Mouse (Mus musculus) neural tube, embryonic 11.5 days (tissue): ENCODE results near the gene Tlr9. TPM values are rescaled to one million over a fixed set of nuclear protein-coding genes. Genes with fewer than 3 reads are reported as not detected.

ENCODE experiments used
- ATAC-seq: fragments of 200-750 bp; cut with Nextera tagmentation; 2 replicates; pipeline ENCODE4 v1.8.0; 2017; ENCODE audit warnings: moderate number of reproducible peaks, mild to moderate bottlenecking, moderate TSS enrichment, moderate library complexity; ENCODE audit not compliant: insufficient read depth, low FRiP score, low TSS enrichment
- DNase-seq: peaks from one replicate; pipeline ENCODE4 v3.0.0-alpha.2; 2015; ENCODE audit warnings: low spot score
- H3K27ac ChIP-seq: fragments of 300-500 bp; sonication (generic); 2 replicates; pipeline ENCODE4 v1.5.1; 2014; ENCODE audit warnings: low read depth, mild to moderate bottlenecking, low read length
- H3K27me3 ChIP-seq: fragments of 300-500 bp; sonication (generic); 2 replicates; pipeline ENCODE4 v1.6.1; 2014; ENCODE audit warnings: mild to moderate bottlenecking, low read length, mixed read lengths; ENCODE audit not compliant: control insufficient read depth, insufficient read depth
- H3K36me3 ChIP-seq: fragments of 300-500 bp; sonication (generic); 2 replicates; pipeline ENCODE4 v1.6.1; 2014; ENCODE audit warnings: mild to moderate bottlenecking, low read length, moderate library complexity, mixed read lengths; ENCODE audit not compliant: control insufficient read depth, insufficient read depth
- H3K4me1 ChIP-seq: fragments of 300-500 bp; sonication (generic); 2 replicates; pipeline ENCODE4 v1.6.1; 2014; ENCODE audit warnings: low read length, mixed read lengths; ENCODE audit not compliant: control insufficient read depth, insufficient read depth
- H3K4me2 ChIP-seq: fragments of 300-500 bp; sonication (generic); 2 replicates; pipeline ENCODE4 v1.6.1; 2014; ENCODE audit warnings: low read depth, mild to moderate bottlenecking, moderate library complexity
- H3K4me3 ChIP-seq: fragments of 300-500 bp; sonication (generic); 2 replicates; pipeline ENCODE4 v1.5.1; 2014; ENCODE audit warnings: low read depth, low read length
- H3K9ac ChIP-seq: fragments of 300-500 bp; sonication (generic); 2 replicates; pipeline ENCODE4 v1.6.1; 2014; ENCODE audit warnings: mild to moderate bottlenecking, low read length
- H3K9me3 ChIP-seq: fragments of 300-500 bp; sonication (generic); 2 replicates; pipeline ENCODE4 v1.6.1; 2016; ENCODE audit warnings: low read length; ENCODE audit not compliant: control insufficient read depth
- WGBS: fragments of 180-500 bp; shearing (Covaris S2); extraction: QIAGEN DNeasy Blood & Tissue Kit; methylation state at CpG from one replicate; pipeline ENCODE4 v1.1.7; 2014; 5-methylcytosine and 5-hydroxymethylcytosine counted together
- polyA plus RNA-seq: library from polyadenylated mRNA; unstranded; fragments of >200 nt; fragmentation: Nextera tagmentation; extraction: Ambion mirVana; gene quantifications from 2 replicates; pipeline ENCODE4 v1.2.1, GENCODE M21; 2014

Tlr9 gene
- polyA plus RNA-seq, 1 experiment from 2014 or later, result not detected

DNA sequence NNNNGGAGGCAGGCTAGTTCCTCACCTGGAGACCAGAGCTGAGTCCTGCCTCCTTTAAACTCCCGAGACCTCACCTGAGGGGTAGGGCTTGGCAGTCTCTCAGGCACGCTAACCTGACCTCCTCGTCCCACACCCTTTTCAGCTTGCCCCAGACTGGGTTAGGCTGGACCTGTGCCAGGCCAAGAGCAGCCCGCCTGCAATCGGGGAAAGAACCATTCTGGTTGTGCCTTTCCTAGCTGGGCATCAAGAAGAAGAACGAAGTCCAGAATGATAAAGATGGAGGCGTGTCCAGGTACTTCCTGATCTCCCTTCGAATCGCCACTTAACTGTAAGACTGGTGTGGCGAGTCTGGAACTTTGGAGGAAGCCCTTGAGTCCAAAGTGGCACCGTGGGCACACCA lies 27.2 kb downstream of the Tlr9 start:
- H3K9ac ChIP-seq, result no peak overlapping the region
- no peak for ATAC-seq
- H3K27ac ChIP-seq, result no peak overlapping the region
- 94% methylated on average over 11 of the region's 11 CpGs for WGBS
- H3K4me2 ChIP-seq, result no peak overlapping the region
- DNase-seq, result no peak
- peaks cover 7% of the 10 kb centered on the region; the same call in 1 of the 2 replicates for H3K4me1 ChIP-seq
- H3K9me3 ChIP-seq, result no peaks in the 10 kb centered on the region
- H3K4me3 ChIP-seq, result no peak overlapping the region
- no peaks in the 10 kb centered on the region for H3K27me3 ChIP-seq
- no peaks in the 10 kb centered on the region for H3K36me3 ChIP-seq

DNA sequence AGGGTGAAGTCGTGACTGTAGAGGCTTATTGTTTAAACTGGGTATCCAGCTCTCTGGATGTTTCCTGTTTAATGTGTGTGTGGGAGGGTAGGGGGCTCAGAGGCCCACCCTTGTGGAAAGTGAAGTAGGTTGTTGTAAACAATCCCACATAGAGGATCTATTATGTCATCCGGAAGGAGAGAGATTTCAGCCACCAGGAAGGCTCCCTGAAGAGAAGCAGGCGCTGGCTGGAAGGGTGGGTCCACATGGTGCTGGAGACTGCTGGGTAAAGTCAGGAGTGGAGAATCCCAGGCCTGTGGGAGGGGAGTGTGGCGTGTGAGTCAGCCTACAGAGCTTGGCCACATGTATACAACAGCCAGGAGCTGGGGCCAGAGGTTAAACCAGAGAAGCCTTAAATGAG lies 27.8 kb downstream of the Tlr9 start:
- Histone ChIP-seq H3K4me1 (peaks cover 7% of the 10 kb centered on the region; the same call in 1 of the 2 replicates), H3K36me3 (no peaks in the 10 kb centered on the region), H3K4me3 (no peak overlapping the region), H3K9ac (no peak overlapping the region), H3K27ac (no peak overlapping the region), H3K9me3 (no peaks in the 10 kb centered on the region), H3K4me2 (no peak overlapping the region), H3K27me3 (no peaks in the 10 kb centered on the region)
- DNase-seq (no peak), ATAC-seq (no peak)
- WGBS, result 67% methylated on average over 4 of the region's 4 CpGs

DNA sequence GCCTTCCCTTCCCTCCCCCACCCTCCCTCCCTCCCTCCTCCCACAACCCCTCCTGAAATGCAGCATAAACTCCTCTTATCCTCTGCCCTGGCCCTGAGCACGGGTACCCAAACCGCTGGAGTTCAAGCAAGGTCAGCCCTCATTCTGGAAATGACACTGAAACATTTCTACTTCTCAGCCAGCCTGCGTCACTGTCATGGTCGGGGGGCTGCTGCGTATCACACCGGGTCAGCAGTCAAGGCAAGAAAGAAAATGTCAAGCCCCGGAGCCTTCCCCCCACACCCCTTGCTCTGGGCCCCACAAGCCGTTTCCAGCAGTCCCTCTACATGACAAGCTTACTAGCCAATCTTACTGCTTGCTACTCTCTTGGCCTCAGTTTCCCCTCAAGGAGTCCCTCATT lies 28.7 kb downstream of the Tlr9 start:
- Histone ChIP-seq H3K4me3 (no peak overlapping the region), H3K36me3 (no peaks in the 10 kb centered on the region), H3K27me3 (no peaks in the 10 kb centered on the region), H3K9ac (no peak overlapping the region), H3K27ac (no peak overlapping the region), H3K9me3 (no peaks in the 10 kb centered on the region), H3K4me2 (no peak overlapping the region), H3K4me1 (peaks cover 7% of the 10 kb centered on the region; the same call in 1 of the 2 replicates)
- whole genome bisulfite sequencing, result 76% methylated on average over 8 of the region's 8 CpGs
- DNase-seq (peak; percentile 3), ATAC-seq (no peak)

DNA sequence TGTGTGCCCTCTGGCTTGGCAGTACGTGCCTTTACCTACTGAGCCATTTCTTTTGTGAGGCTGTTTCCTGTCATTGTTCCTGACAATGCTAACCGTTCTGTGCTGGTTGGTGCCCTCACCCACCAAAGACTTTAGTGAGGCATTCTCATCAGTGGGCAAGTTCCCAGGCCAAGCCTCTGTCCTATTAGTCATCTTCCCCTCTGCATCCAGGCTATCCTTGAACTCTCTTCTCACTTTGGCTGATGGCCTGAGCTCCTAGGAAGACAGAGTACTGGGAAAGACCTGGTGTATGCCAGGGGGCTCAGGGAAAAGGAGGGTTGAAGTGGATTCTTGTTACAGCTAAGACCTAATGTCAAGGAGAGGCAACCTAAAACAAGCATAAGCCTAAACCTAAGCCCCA lies 31.6 kb downstream of the Tlr9 start:
- Histone ChIP-seq H3K27me3 (no peaks in the 10 kb centered on the region), H3K4me2 (no peak overlapping the region), H3K4me1 (no peaks in the 10 kb centered on the region), H3K27ac (no peak overlapping the region), H3K36me3 (no peaks in the 10 kb centered on the region), H3K4me3 (no peak overlapping the region), H3K9me3 (no peaks in the 10 kb centered on the region), H3K9ac (no peak overlapping the region)
- ATAC-seq (no peak), DNase-seq (no peak)
- WGBS, result 75% methylated on average over 2 of the region's 2 CpGs

DNA sequence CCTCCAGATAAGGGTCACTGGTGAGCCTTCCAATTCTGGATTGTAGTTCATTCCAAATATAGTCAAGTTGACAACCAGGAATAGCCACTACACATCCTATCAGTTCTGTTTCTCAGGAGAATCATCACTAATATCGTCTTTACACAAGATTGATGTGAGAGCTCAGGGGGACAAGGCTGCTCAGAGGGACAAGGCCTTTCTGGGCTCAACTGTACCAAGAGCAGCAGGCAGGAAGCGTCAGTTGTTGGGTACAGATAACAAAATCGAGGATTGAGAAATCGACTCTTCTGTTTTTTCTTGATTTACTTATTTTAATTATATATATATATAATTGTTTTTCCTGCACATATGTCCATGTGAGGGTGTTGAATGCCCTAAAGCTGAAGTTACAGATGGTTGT lies 36.0 kb downstream of the Tlr9 start:
- Histone ChIP-seq H3K27me3 (no peaks in the 10 kb centered on the region), H3K27ac (no peak overlapping the region), H3K4me2 (no peak overlapping the region), H3K36me3 (no peaks in the 10 kb centered on the region), H3K9ac (no peak overlapping the region), H3K4me3 (no peak overlapping the region), H3K9me3 (no peaks in the 10 kb centered on the region), H3K4me1 (no peaks in the 10 kb centered on the region)
- ATAC-seq (no peak), DNase-seq (no peak)
- WGBS, result 91% methylated on average over 4 of the region's 4 CpGs

DNA sequence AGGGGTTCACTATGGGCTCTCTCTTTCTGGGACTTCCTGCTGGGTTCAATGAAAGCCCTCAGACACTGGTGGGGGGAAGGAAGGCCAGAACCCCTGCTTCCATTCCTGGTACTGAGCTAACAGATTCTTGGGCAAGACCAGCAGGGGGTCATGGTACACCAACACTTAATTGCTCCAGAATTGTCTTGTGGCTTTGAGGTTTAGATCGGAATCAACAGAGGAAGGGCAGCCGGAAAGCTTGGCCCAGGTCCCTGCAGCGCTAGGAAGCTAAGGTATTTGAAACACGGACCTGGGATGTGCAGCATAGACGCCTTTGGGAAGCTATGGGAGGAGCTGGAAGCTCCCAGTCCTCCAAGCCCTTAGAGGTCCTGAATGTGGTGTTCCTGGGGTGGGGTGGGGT lies 36.6 kb downstream of the Tlr9 start:
- WGBS, result 66% methylated on average over 5 of the region's 5 CpGs
- no peak overlapping the region for H3K4me3 ChIP-seq
- no peaks in the 10 kb centered on the region for H3K4me1 ChIP-seq
- H3K9me3 ChIP-seq, result no peaks in the 10 kb centered on the region
- no peaks in the 10 kb centered on the region for H3K27me3 ChIP-seq
- DNase-seq, result no peak
- no peak overlapping the region for H3K4me2 ChIP-seq
- H3K36me3 ChIP-seq, result no peaks in the 10 kb centered on the region
- no peak overlapping the region for H3K27ac ChIP-seq
- H3K9ac ChIP-seq, result no peak overlapping the region
- no peak for ATAC-seq

DNA sequence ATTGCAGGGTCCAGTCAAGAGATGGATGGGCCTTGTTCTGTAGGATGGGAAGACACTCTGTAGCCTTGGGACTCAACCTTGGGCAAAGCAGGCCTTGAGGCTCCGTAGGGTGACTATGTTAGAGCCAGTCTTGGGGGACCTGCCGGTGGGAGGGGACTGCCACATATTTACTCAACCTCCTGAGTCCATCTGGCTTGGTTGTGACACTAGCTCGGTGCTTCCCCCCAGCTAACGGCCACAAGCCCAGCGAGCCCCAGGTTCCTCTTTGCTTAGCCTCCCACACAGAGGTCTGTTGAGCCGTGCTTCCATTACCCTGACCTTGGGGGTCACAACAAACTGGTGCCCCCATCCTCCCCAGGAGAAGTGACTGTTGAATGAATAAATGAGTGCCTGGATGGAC lies 38.7 kb downstream of the Tlr9 start:
- no peak overlapping the region for H3K27ac ChIP-seq
- no peak overlapping the region for H3K9ac ChIP-seq
- H3K4me1 ChIP-seq, result no peaks in the 10 kb centered on the region
- no peak overlapping the region for H3K4me2 ChIP-seq
- H3K27me3 ChIP-seq, result no peaks in the 10 kb centered on the region
- no peak overlapping the region for H3K4me3 ChIP-seq
- H3K9me3 ChIP-seq, result no peaks in the 10 kb centered on the region
- WGBS, result 84% methylated on average over 6 of the region's 6 CpGs
- no peaks in the 10 kb centered on the region for H3K36me3 ChIP-seq
- no peak for DNase-seq
- ATAC-seq, result no peak

DNA sequence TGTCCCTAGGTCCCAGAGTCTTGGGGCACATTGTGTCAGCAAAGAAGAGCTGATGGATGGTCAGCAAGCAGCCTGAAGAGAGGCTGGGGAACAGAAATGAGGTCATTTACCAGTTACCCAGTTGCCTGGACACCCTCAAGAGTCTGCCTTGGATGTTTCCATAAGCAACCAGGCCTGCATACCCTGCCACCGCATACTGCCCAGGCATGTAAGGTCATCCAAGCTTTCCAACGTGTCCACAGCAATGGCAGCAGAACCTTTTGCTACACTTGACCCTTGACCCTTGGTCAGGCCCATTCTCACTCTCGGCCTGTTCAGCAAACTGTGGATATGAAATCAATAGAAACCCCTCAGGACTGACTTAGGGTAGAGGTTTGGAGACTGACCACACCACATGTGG lies 39.1 kb downstream of the Tlr9 start:
- no peak for DNase-seq
- no peaks in the 10 kb centered on the region for H3K27me3 ChIP-seq
- H3K4me1 ChIP-seq, result no peaks in the 10 kb centered on the region
- H3K27ac ChIP-seq, result no peak overlapping the region
- H3K9me3 ChIP-seq, result no peaks in the 10 kb centered on the region
- H3K36me3 ChIP-seq, result no peaks in the 10 kb centered on the region
- WGBS, result 83% methylated on average over 3 of the region's 3 CpGs
- H3K4me3 ChIP-seq, result no peak overlapping the region
- no peak for ATAC-seq
- no peak overlapping the region for H3K9ac ChIP-seq
- H3K4me2 ChIP-seq, result no peak overlapping the region

DNA sequence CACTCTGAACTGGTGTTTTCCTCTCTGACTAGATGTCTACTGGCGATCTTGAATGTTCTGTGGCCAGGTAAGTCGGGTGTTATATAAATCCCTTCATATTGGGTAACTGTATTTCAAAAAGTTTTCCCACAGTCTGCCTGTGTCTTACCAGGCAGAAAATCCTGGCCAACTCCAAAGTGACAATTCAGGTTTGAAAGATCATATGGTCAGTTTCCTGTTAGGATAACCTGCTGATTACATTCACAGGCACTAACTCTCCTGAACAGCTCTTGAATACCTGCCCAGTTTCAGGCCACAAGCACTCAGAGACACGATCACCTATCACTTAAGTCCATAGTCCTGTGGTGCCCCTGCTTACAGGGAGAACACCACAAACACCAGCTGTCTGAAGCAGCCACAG lies 39.7 kb downstream of the Tlr9 start:
- H3K4me3 ChIP-seq, result no peak overlapping the region
- DNase-seq (no peak), ATAC-seq (no peak)
- no peaks in the 10 kb centered on the region for H3K36me3 ChIP-seq
- H3K9me3 ChIP-seq, result no peaks in the 10 kb centered on the region
- H3K4me1 ChIP-seq, result no peaks in the 10 kb centered on the region
- no peak overlapping the region for H3K27ac ChIP-seq
- no peak overlapping the region for H3K9ac ChIP-seq
- H3K27me3 ChIP-seq, result no peaks in the 10 kb centered on the region
- WGBS, result 82% methylated on average over 3 of the region's 3 CpGs
- no peak overlapping the region for H3K4me2 ChIP-seq
